Mouse (Mus musculus) right cerebral cortex, postnatal 14 days (tissue): ENCODE measurements around the gene Heyl.
"Not testable (repeated sequence)": the region's sequence is repeated elsewhere in the genome, so short reads cannot be mapped to it uniquely, and the experiment has no call there.

Experiments used
- DNase-seq: peaks from one replicate; pipeline ENCODE4 v3.0.0; 2022

Heyl gene

DNA sequence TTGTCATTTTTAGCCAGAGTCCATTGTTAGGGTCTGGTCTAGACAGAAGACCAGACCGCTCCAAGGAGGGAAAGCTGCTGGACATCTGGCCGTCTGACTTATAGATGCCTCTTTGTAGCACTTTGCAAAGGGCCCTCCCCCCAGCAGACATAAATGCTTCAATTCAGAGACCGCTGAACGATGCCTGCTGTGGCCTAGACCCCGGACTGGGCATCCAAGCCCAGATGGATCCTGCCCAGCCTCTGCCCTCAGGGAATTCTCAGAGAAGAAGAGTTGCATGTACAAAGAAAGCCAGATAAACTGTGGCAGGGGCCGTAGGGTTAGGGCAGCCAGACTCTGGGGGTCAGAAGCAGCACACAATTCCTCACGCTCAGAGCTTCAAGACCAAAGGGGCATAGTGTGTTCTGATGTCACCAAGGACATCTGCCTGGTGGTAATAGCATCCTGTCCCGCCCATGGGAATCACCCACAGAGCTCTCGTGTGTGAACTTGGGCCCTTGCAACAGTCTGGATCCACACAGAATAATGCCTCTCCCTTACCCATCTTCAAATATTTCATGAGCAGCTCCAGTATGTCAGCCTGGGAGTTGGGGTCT lies 2.6 kb downstream of the Heyl start:
- no peak for DNase-seq

DNA sequence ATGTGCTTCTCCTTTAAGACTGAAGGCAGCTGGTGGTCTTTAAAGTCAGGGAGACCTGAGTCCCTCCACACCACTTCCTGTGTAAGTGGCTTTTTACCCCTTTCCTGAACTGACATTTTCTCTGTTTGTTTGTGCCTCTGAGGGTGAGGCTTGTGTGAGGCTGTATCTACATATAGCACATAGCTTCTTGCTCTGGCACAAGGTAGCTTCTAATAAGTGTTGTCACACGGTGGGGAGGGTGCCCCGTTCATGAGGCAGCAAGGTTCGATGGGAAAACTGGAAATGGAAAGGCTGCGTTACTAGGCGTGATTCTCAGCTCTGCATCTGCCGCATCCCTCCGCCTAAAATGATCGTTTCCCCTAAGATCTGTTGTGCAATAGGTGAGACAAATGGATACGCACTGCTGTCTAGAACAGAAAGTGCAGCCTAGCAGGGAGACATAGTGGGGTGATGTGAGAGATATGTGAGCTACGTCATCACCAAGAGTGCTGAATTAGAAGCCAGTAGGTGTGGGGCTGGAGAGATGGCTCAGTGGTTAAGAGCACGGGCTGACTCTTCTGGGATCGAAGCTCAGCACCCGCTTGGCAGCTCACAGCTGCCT lies 3.2 kb downstream of the Heyl start:
- no peak for DNase-seq

DNA sequence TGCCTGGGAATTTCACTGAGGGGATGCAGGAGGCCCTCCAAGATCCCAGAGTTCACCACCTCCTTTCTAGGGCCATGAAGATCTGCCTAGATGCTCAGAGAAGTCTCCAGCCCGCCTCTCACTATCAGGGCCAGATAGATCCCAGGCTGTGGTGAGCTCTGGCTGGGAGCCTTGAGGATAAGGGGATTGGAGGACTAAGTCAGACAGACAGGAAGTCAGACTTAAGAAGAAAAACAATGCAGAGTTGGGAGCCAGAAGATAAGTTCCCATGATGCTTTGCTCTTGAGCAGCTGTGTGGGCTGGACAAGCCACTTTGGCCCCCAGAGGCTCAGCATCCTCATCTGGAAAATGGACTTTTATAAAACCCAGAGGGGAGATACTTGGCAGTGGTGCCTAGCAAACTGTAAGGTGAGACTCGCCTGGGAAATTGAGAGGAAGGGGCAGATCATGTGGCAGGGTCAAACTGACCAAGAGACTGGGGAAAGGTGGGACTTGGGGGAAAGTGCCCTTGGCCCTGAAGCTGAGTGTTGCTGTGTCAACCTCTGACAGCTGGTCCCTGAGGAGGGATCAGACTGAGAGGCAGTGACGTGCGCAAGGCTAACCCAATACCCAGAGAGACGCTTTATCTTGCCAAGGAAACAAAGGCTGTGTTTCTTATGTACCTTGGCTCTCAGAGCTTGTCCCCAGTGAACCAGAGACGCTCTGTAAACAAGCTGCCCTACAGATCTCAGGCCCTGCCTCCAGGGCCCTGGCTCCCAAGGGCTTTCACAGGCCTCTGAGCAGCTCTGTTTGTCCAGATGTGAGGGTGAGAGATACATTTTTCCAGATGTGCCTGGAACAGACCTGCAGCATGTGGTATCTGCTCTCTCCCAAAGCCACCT lies 4.3 kb downstream of the Heyl start:
- no peak for DNase-seq

- no peak for DNase-seq
Measured at GRCm38 (mm10) chr4:123239361-123240203, 6.2 kb downstream of the Heyl start.

GRCm38 (mm10) chr4:123246221-123246620 lies 12.9 kb downstream of the Heyl start:
- no peak for DNase-seq

DNA sequence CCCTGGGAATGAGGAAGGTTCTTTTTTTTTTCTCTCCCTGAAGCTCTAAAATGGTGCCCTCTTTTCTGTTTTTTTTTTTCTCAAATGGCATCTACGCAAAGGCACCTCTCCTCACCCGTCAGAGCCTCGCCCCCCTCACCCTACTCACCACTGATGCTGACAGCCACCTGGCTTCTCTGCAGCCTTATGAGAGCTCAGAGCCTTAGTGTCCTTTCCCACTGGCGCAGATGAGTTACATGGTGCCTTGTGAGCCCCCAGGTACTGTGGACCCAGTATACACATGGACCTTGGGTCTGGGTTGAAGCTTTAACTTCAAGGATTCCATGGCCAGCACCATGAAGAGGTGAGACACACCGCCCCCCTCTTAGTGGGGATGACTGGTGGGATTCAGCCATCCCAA lies 13.3 kb downstream of the Heyl start:
- DNase-seq = no peak

DNA sequence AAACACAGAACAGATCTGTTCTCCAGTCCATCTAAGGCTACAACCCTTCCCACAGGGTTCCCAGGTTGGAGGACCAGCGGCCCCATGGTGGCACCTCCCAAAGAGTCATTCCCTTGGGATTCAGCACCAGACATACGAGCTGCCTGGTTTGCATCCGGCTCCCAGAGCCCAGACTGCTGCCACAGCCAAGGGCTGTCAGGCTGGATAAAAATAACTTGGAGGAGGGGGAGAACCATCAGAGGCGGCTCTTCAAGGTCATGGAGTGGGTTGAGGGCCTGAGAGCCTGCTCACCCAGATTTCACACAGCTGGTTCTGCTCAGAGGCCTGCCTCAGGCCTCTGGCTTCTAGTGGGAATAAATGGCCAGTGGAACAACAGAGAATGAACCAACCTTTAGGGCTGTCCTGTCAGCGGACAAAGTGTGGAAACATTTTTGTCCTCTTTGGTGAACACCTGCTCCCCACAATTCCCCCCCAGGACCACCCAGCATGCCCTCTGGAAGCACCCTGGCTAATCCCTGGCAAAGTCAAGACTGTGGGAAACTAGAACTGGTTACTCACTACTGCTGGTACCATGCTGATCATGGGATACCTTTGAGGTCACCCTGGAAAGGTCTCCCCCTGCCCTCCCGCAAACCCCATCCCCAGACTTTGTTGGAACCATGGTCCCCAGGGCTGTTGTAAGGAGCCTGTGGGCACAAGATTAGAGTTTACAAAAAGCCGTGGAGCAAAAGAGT lies 14.0 kb downstream of the Heyl start:
- no peak for DNase-seq

GRCm38 (mm10) chr4:123248971-123249567 lies 15.7 kb downstream of the Heyl start:
- DNase-seq = peak; percentile 31

DNA sequence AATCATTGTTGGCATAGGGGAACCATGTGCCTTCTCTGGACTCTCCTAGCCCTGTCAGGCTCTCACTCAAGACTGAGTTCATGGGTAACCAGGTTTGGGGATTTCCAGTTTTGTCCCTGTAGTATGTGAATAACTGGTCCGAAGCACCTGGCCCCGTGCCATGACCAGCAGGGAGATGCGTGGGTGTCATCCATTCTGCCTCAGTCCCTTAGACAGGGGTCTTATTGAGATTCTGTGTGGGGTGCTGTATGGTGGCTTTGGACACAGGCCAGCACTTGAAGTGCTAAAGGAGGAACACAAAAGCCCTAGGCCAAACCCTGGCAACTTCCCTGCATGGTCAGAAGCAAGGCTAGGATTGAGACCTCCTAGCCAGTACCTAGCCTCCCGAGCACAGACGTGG lies 18.9 kb downstream of the Heyl start:
- DNase-seq = peak; percentile 48

DNA sequence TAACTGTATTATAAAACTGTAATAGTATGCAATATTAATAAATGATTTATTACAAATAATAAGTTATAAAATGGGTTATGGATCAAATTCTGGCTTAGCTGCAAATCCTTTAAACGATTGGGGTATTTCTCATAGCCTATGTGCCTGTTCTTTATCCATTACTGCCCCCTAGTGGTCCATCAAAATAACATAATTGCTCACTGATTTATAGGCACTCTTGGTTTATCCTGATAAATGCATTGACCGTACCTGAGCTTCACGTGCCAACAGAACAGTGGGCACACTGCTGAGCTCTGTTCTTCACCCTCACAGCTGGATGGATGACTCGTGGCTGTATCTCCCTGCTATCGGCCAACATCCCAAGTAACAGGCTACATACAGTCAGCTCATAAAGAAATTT lies 21.3 kb downstream of the Heyl start:
- DNase-seq = no peak

DNA sequence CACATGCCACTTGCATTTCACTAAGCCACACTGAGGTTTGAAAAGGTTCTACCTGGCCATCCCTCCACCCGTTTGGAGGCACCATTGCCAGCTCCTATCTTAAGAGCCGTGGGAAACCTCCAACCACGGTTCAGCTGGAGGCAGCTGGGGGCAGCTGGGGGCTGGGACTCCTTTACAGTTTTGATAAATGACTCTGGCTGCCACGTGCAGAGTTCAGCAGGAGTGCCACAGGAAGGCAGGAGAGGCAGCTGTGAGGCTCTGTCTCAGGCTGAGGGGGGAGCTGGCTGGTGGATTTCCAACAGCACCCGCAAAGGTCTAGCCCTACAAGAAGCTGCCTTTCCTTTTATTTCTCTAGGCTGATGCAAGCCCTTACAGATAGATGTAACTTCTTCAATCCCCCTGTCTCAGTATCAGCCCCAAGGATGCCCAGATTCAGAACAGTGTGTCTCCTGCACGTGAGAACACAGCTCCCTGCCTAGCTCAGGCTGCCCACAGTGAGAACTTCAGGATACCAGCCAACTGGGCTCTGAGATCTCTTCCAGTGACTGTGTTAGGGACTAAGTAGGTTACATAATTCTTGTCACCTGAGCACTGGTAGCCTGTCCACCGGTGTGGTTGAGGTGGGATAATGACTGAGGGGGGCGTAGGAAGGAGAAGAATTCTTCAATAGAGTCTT lies 26.9 kb downstream of the Heyl start:
- no peak for DNase-seq

DNA sequence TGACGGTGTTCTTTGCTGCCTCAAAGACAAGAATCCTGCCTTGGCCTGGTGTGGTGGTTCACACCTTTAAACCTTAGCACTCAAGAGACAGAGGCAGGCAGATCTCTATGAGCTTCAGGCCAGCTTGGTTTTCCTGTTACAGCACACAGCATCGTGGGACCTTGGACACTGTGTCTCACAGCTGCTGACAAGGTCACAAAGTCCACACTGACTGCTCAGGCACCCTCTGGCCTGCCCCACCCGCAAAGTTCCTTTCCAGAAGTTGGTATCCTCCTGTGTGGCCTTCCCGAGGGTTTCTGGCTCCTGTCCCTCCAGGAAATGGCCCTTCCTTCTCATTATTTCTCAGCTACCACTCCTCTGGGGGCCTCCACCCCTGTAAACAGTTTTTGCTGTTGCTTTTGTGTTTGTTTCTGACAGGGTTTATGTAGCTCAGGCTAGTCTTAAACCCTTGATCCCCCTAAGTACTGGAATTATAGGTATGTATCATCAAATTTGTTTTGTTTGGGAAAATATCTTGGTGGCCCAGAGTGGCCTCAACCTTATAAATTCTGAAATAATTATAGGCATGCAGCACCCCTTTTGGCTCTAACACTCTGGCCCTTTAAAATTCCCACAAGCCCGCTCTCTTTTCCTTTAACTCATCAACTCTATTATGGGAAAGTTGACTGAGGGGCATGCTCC lies 28.5 kb downstream of the Heyl start, which contains the start of gene Pabpc4:
TSS of gene Pabpc4 (plus strand) at position 631 of the 681 bp plus-strand sequence.
- DNase-seq = no peak

- no peak for DNase-seq
Measured at GRCm38 (mm10) chr4:123271063-123271462, 37.7 kb downstream of the Heyl start.

DNA sequence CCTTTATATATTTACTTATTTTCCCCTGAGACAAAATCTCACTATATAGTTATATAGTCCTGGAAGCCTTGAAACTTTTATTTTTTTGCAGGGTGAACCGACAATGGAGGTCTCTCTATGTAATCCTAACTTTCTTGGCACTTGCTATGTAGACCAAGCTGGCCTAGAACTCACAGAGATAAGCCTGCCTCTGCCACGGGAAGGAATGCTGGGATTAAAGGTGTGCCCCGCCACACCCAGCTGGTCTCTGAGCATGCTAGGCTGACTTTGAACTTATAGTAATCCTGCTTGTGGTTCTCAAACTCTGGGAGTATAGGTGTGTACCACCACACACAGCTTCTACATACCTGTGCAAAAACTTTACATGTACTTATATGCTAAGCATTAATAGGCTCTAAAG lies 46.8 kb downstream of the Heyl start:
- DNase-seq = no peak

DNA sequence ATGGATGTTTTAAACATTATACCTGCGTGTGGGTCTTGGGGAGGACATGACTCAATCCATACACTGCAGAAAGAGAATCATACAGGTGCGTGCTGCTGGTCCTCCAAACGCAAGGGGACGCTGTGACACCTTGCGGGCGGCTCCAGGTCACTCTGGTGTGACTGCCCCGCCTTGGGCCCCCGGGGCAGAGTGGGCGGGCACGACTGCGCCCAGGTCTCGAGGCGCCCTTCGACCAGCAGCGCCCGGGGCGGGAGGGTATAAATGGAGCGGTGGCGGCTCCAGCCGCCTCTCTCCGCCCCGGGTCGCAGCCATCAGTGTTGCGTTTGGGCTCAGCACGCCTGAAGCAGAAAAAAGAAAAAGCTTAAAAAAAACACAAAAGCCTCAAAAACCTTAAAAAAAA lies 49.1 kb downstream of the Heyl start:
- DNase-seq = peak; percentile 81

DNA sequence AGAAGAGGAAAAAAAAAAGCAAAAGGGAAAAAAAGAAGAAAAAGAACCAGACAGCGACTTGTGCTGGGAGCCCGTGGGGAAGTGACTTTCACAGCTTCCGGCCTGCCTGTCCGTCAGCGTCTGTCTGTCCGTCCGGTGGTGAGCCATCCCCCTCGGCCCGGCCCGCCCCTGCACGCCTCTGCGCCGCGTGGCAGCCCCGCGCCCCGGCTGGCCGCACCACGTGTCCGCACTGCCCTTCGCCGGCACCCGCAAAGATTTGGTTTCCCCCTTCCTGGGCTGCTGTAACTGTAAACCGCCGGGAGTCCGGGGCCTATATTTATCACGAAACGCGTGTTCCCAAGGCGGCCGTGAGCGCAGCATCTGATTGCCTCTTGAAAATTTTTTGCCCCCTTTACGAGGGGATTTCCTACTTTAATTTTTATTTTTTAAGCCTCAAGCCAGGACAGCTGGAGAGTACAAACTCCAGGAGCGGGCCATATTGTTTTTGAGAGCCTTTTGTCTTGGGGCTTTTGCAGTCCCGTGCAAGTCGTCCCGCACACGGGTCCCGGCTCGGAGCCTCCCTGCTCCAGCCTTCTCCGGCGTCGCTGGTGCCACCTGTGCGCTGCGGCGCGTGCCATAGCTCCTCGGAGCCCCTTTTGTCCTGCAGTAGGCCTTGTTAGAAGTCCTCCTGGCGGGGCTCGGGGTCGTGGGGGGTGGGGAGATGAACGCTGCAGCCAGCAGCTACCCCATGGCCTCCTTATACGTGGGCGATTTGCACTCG lies 49.7 kb downstream of the Heyl start:
- peak; percentile 29 for DNase-seq

DNA sequence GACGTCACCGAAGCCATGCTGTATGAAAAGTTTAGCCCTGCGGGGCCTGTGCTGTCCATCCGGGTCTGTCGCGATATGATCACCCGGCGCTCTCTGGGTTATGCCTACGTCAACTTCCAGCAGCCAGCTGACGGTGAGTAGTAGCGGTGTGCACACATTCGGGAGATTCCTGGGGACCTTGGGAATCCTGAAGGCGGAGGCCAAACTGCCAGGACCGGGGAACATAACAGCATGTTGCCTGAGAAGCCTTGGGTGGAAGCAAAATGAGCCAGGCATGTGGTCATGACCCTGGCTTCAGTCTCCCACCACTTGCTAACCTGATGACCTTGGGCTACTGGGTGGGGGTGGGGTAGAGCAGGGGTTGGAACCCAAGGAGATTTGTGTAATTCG lies 50.3 kb downstream of the Heyl start:
- not testable (repeated sequence) for DNase-seq

- no peak for DNase-seq
Measured at GRCm38 (mm10) chr4:123284731-123285624, 51.6 kb downstream of the Heyl start.

DNA sequence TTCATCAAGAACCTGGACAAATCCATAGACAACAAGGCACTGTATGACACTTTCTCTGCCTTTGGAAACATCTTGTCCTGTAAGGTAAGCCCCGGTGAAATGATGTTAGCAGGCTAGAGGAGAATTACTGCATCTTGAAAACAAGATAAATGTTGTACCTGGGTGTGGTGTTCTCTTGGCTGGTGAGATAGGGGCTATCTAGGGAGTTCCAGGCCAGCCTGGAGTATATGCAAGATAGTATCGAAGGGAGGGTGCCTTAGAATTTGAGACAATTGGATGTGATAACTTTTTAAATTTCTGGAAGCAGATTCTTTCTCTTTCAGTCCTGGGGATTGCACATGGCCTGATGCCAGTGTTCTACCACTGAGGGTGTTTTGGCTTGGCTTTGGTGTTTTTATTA lies 53.4 kb downstream of the Heyl start:
- DNase-seq = no peak
